Mouse (Mus musculus): Measurements from ENCODE around the gene Klhl23. TPM values are rescaled to one million over a fixed set of nuclear protein-coding genes. Genes with fewer than 3 reads are reported as not detected.

Gene Klhl23
- 15.2 and 19.4 TPM in 2 replicates for polyA plus RNA-seq (2021; fragmentation: Nextera tagmentation)
- long read RNA-seq, experiment 1, full-length matches to known transcripts, result 7 of 48 reads
- long read RNA-seq, experiment 1, partial matches to known transcripts, result 19 of 48 reads
- long read RNA-seq, experiment 1, other reads (novel, unspliced or antisense), result 22 of 48 reads
- long read RNA-seq, experiment 2, full-length matches to known transcripts, result 31 of 188 reads
- long read RNA-seq, experiment 2, partial matches to known transcripts, result 13 of 188 reads
- long read RNA-seq, experiment 2, other reads (novel, unspliced or antisense), result 144 of 188 reads

GRCm38 (mm10) chr2:69821711-69822110 lies at the start of gene Klhl23:
Klhl23 (plus strand) TSS chr2:69821944.

GRCm38 (mm10) chr2:69789429-69790069 lies 32.2 kb upstream of the Klhl23 start, which contains the start of the genes Ccdc173 and Phospho2:
Ccdc173 (minus strand) TSS chr2:69789575.
Phospho2 (plus strand) TSS chr2:69789623.

GRCm38 (mm10) chr2:69861485-69862091 lies 39.8 kb downstream of the Klhl23 start, which contains the start of gene Ssb:
Ssb (plus strand) TSS chr2:69861562.

GRCm38 (mm10) chr2:69885451-69886305 lies 63.9 kb downstream of the Klhl23 start, which contains the start of gene Mettl5:
Mettl5 (minus strand) TSS chr2:69885615.

Other genes starting within 250 kb of the Klhl23 start
- gene Lrp2, start 235.9 kb upstream of the Klhl23 start, polyA plus RNA-seq (2021; fragmentation: Nextera tagmentation), result 0.06 and 0.16 TPM in 2 replicates
- 14.4 and 17.4 TPM in 2 replicates for gene Bbs5, start 174.8 kb upstream of the Klhl23 start, polyA plus RNA-seq (2021; fragmentation: Nextera tagmentation)
- 0.06 and 0.09 TPM in 2 replicates for gene Klhl41, start 151.8 kb upstream of the Klhl23 start, polyA plus RNA-seq (2021; fragmentation: Nextera tagmentation)
- gene Fastkd1, start 108.4 kb upstream of the Klhl23 start, polyA plus RNA-seq (2021; fragmentation: Nextera tagmentation), result 4.5 TPM in 2 replicates
- gene Ppig, start 99.4 kb upstream of the Klhl23 start, polyA plus RNA-seq (2021; fragmentation: Nextera tagmentation), result 74.1 and 77.5 TPM in 2 replicates
- gene Ccdc173, start 32.4 kb upstream of the Klhl23 start, polyA plus RNA-seq (2021; fragmentation: Nextera tagmentation), result 1.8 TPM in 2 replicates
- gene Phospho2, start 32.3 kb upstream of the Klhl23 start, polyA plus RNA-seq (2021; fragmentation: Nextera tagmentation), result 25.4 and 25.5 TPM in 2 replicates
- 178 and 187 TPM in 2 replicates for gene Ssb, start 39.6 kb downstream of the Klhl23 start, polyA plus RNA-seq (2021; fragmentation: Nextera tagmentation)
- gene Mettl5, start 63.7 kb downstream of the Klhl23 start, polyA plus RNA-seq (2021; fragmentation: Nextera tagmentation), result 21.9 and 22.4 TPM in 2 replicates
- gene Ubr3, start 75.3 kb downstream of the Klhl23 start, polyA plus RNA-seq (2021; fragmentation: Nextera tagmentation), result 5.6 and 6.2 TPM in 2 replicates
- 0.08 TPM in 2 replicates for gene Myo3b, start 217.2 kb downstream of the Klhl23 start, polyA plus RNA-seq (2021; fragmentation: Nextera tagmentation)

All from layer of hippocampus, adult 6 months (tissue).